ENCODE assay signal across 36 mouse cellular contexts in the genomic region with DNA sequence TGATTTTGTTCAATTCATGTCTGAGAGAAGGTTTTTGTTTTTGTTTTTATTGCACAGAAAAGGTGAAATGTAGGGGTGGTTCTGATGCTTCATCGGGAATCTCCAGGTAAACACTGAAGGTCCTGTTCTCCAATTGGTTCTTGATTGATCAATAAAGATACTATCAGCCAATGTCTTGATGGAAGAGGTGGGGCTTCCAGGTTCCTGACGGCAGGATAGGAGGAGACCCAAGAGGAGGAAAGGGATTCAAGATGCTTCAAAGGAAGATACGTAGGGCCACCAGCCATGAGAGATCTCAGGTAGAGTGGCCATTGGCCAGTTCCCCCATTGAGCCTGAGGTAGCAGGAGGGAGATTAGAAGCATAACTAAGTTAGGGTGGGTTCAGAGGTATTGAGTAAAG. TPM values are rescaled to one million over a fixed set of nuclear protein-coding genes. Genes with fewer than 3 reads are reported as not detected.
"Had no signal": no experiment of that assay in that cellular context is flagged by ENCODE, and none has a peak within 500 bp of the region (broad histone marks: within the 10 kb centered on the region; RNA-seq: fewer than 3 reads in every experiment).

No protein-coding gene starts in this region.

- ATAC-seq: hindbrain, embryonic 16.5 days; inflammation-experienced regulatory T-cells, adult 6 months; intestine, embryonic 15.5 days; intestine, postnatal 0 days; liver, embryonic 12.5 days had no signal

- H3K9ac ChIP-seq: heart, embryonic 12.5 days; hindbrain, embryonic 12.5 days; hindbrain, embryonic 14.5 days; intestine, embryonic 15.5 days; limb, embryonic 13.5 days; limb, embryonic 15.5 days; liver, embryonic 12.5 days; liver, embryonic 14.5 days had no signal

- H3K27me3 ChIP-seq: heart, embryonic 12.5 days; intestine, embryonic 15.5 days; limb, embryonic 13.5 days; limb, embryonic 15.5 days; liver, embryonic 12.5 days had no signal

- H3K4me1 ChIP-seq: hindbrain, embryonic 10.5 days; hindbrain, embryonic 12.5 days; intestine, embryonic 15.5 days; limb, embryonic 13.5 days; limb, embryonic 15.5 days; liver, embryonic 12.5 days had no signal

- H3K4me2 ChIP-seq: heart, embryonic 12.5 days; hindbrain, embryonic 12.5 days; hindbrain, embryonic 14.5 days; intestine, embryonic 15.5 days; limb, embryonic 13.5 days; limb, embryonic 15.5 days; liver, embryonic 12.5 days had no signal

- H3K27ac ChIP-seq: gastrocnemius, adult 2 months; heart, embryonic 10.5 days; hindbrain, embryonic 10.5 days; hindbrain, embryonic 12.5 days; hindbrain, embryonic 14.5 days; intestine, embryonic 15.5 days; layer of hippocampus, adult 2 months; left cerebral cortex, adult 2 months; limb, embryonic 13.5 days; limb, embryonic 15.5 days; liver, embryonic 12.5 days; liver, embryonic 14.5 days had no signal

- H3K9me3 ChIP-seq: heart, embryonic 10.5 days; heart, embryonic 12.5 days; hindbrain, embryonic 10.5 days; hindbrain, embryonic 12.5 days; intestine, embryonic 15.5 days; limb, embryonic 13.5 days; limb, embryonic 15.5 days; liver, embryonic 12.5 days had no signal

- DNase-seq: gastrocnemius, adult 2 months; gastrocnemius, postnatal 10 days; gastrocnemius, postnatal 25 days; heart, postnatal 10 days; heart, postnatal 4 days; kidney, adult 18-20 months; kidney, adult 8-10 months; kidney, postnatal 10 days; kidney, postnatal 25 days; kidney, postnatal 4 days; left cerebral cortex, postnatal 4 days had no signal

- H3K4me3 ChIP-seq: gastrocnemius, adult 2 months; heart, embryonic 10.5 days; heart, embryonic 12.5 days; hindbrain, embryonic 10.5 days; hindbrain, embryonic 12.5 days; intestine, embryonic 15.5 days; layer of hippocampus, adult 2 months; left cerebral cortex, adult 2 months; limb, embryonic 13.5 days; limb, embryonic 15.5 days; liver, embryonic 12.5 days had no signal

- H3K36me3 ChIP-seq: heart, embryonic 10.5 days; heart, embryonic 12.5 days; hindbrain, embryonic 10.5 days; hindbrain, embryonic 12.5 days; intestine, embryonic 15.5 days; limb, embryonic 13.5 days; limb, embryonic 15.5 days; liver, embryonic 12.5 days had no signal

RNA-seq across cellular contexts. Expression of a gene that starts 37.9 kb away (rescaled TPM):
- total RNA-seq: gastrocnemius, adult 2 months; gastrocnemius, postnatal 10 days; gastrocnemius, postnatal 25 days; gastrocnemius, postnatal 4 days; granulocyte monocyte progenitor cell, adult 5-6 weeks; layer of hippocampus, adult 2 months; layer of hippocampus, postnatal 10 days; layer of hippocampus, postnatal 25 days; left cerebral cortex, postnatal 25 days; liver, adult 2 months had no signal
- polyA plus RNA-seq: heart, embryonic 12.5 days; heart, embryonic 14.5 days; heart, embryonic 16.5 days; hindbrain, embryonic 10.5 days; hindbrain, embryonic 12.5 days; hindbrain, embryonic 14.5 days; hindbrain, embryonic 16.5 days; inflammation-experienced regulatory T-cells, adult 6 months; intestine, embryonic 15.5 days; intestine, postnatal 0 days; kidney, embryonic 14.5 days; limb, embryonic 11.5 days; limb, embryonic 13.5 days; limb, embryonic 15.5 days; liver, adult 2 months; liver, embryonic 12.5 days; liver, embryonic 14.5 days had no signal
